Comparison of ENCODE assay signal across 11 mouse cellular contexts in genomic region chr8:127719881-127720280, GRCm38 (mm10).
DNase-seq lines count a peak whose midpoint lies in the region; ATAC-seq and TF ChIP-seq lines count a peak whose summit lies in the region.
"Had no signal": no experiment of that assay in that cellular context is flagged by ENCODE, and none has a peak within 500 bp of the region (broad histone marks: within the 10 kb centered on the region; RNA-seq: fewer than 3 reads in every experiment).

No protein-coding gene starts in this region.

- H3K36me3 ChIP-seq in heart, embryonic 10.5 days = no peaks in the 10 kb centered on the region
- H3K36me3 ChIP-seq in stomach, embryonic 14.5 days (ENCODE audit: control insufficient read depth, insufficient read depth, low read length) = no peaks in the 10 kb centered on the region
- H3K36me3 ChIP-seq in stomach, postnatal 0 days (ENCODE audit: control insufficient read depth, insufficient read depth, low read length) = no peaks in the 10 kb centered on the region
- H3K36me3 ChIP-seq in embryonic facial prominence, embryonic 10.5 days (replicated peaks) = no peaks in the 10 kb centered on the region
- H3K36me3 ChIP-seq: liver, embryonic 13.5 days had no signal

- WGBS in heart, embryonic 10.5 days = 12% methylated on average over 6 of the region's 6 CpGs
- WGBS in stomach, embryonic 14.5 days = 17% methylated on average over 6 of the region's 6 CpGs
- WGBS in stomach, postnatal 0 days = 8% methylated on average over 6 of the region's 6 CpGs
- 51% methylated on average over 6 of the region's 6 CpGs for WGBS in embryonic facial prominence, embryonic 10.5 days

- ATAC-seq in stomach, embryonic 14.5 days (ENCODE audit: insufficient number of reproducible peaks, insufficient read depth, low FRiP score, low read depth) = no peak
- ATAC-seq in stomach, postnatal 0 days (ENCODE audit: low FRiP score, low TSS enrichment) = no peak

- no peak overlapping the region for H3K4me3 ChIP-seq in heart, embryonic 10.5 days
- H3K4me3 ChIP-seq in stomach, embryonic 14.5 days (ENCODE audit: low read depth, low read length) = no peak overlapping the region
- no peak overlapping the region for H3K4me3 ChIP-seq in stomach, postnatal 0 days (ENCODE audit: low read depth, low read length)
- H3K4me3 ChIP-seq in embryonic facial prominence, embryonic 10.5 days = no peak overlapping the region
- H3K4me3 ChIP-seq: liver, embryonic 13.5 days had no signal

- no peak overlapping the region for H3K27ac ChIP-seq in heart, embryonic 10.5 days
- H3K27ac ChIP-seq in stomach, embryonic 14.5 days (ENCODE audit: low read length) = peak overlapping the region; percentile 33; the same call in 1 of the 2 replicates
- H3K27ac ChIP-seq in stomach, postnatal 0 days (replicated peaks) = no peak overlapping the region
- no peak overlapping the region for H3K27ac ChIP-seq in embryonic facial prominence, embryonic 10.5 days (replicated peaks)
- H3K27ac ChIP-seq: liver, embryonic 13.5 days had no signal

- H3K4me1 ChIP-seq in heart, embryonic 10.5 days = peaks cover 32% of the 10 kb centered on the region
- peaks cover 18% of the 10 kb centered on the region for H3K4me1 ChIP-seq in stomach, embryonic 14.5 days (ENCODE audit: control insufficient read depth, insufficient read depth, low read length)
- H3K4me1 ChIP-seq in stomach, postnatal 0 days (replicated peaks; ENCODE audit: control insufficient read depth, insufficient read depth) = no peaks in the 10 kb centered on the region
- H3K4me1 ChIP-seq in embryonic facial prominence, embryonic 10.5 days = peaks cover 39% of the 10 kb centered on the region

- DNase-seq in heart, adult 18-20 months = peak; percentile 20 to 24
- no peak for DNase-seq in heart, embryonic 10.5 days (ENCODE audit: low spot score)
- no peak for DNase-seq in stomach, postnatal 0 days (ENCODE audit: low spot score)
- DNase-seq in heart, postnatal 36 days = peak; percentile 10 to 15
- no peak for DNase-seq in layer of hippocampus, postnatal 36 days
- no peak for DNase-seq in spleen, postnatal 14 days (ENCODE audit: low spot score in 2 of 2)
- DNase-seq in embryonic facial prominence, embryonic 10.5 days (ENCODE audit: low spot score) = no peak
- DNase-seq: kidney, adult 11 months; liver, embryonic 13.5 days; thymus, adult 2 months had no signal

- TF ChIP-seq CTCF in stomach, postnatal 0 days (IDR thresholded peaks at IDR 0.05; ENCODE audit: low read depth) = no peak

- H3K4me2 ChIP-seq in stomach, embryonic 14.5 days (replicated peaks; ENCODE audit: low read depth, low read length) = 0 out of 2 replicates have a peak overlapping the region, but pooled peaks have one; percentile 19
- no peak overlapping the region for H3K4me2 ChIP-seq in stomach, postnatal 0 days (replicated peaks; ENCODE audit: low read depth)

- no peaks in the 10 kb centered on the region for H3K27me3 ChIP-seq in heart, embryonic 10.5 days (ENCODE audit: insufficient read depth, poor library complexity, severe bottlenecking)
- no peaks in the 10 kb centered on the region for H3K27me3 ChIP-seq in stomach, embryonic 14.5 days (ENCODE audit: control insufficient read depth, insufficient read depth, low read length)
- H3K27me3 ChIP-seq in stomach, postnatal 0 days (ENCODE audit: control insufficient read depth, insufficient read depth, low read length) = no peaks in the 10 kb centered on the region
- H3K27me3 ChIP-seq in embryonic facial prominence, embryonic 10.5 days (replicated peaks; ENCODE audit: low read depth, poor library complexity, severe bottlenecking) = peaks cover 26% of the 10 kb centered on the region
- H3K27me3 ChIP-seq: liver, embryonic 13.5 days had no signal

- H3K9ac ChIP-seq in stomach, embryonic 14.5 days (replicated peaks; ENCODE audit: low read depth, low read length) = no peak overlapping the region
- H3K9ac ChIP-seq in stomach, postnatal 0 days (ENCODE audit: low read length) = no peak overlapping the region
- H3K9ac ChIP-seq: liver, embryonic 13.5 days had no signal

- no peaks in the 10 kb centered on the region for H3K9me3 ChIP-seq in heart, embryonic 10.5 days
- no peaks in the 10 kb centered on the region for H3K9me3 ChIP-seq in stomach, embryonic 14.5 days (ENCODE audit: control insufficient read depth, low read depth, low read length)
- no peaks in the 10 kb centered on the region for H3K9me3 ChIP-seq in stomach, postnatal 0 days (ENCODE audit: control insufficient read depth, low read length)
- no peaks in the 10 kb centered on the region for H3K9me3 ChIP-seq in embryonic facial prominence, embryonic 10.5 days
- H3K9me3 ChIP-seq: liver, embryonic 13.5 days had no signal

- TF ChIP-seq EP300 in stomach, postnatal 0 days (optimal IDR thresholded peaks at IDR 0.05) = no peak

- intact Hi-C loops in heart, postnatal 36 days (cut with DNase I) = no loop called here

Comparison
In these comparisons a context has a peak if more than half of its experiments do, and no peak if none do; other contexts are left out.
1. DNase-seq: peak in heart, adult 18-20 months (2 of 2) and heart, postnatal 36 days (2 of 2); none in heart, embryonic 10.5 days (single experiment), stomach, postnatal 0 days (single experiment), layer of hippocampus, postnatal 36 days (0 of 2), spleen, postnatal 14 days (0 of 2) and embryonic facial prominence, embryonic 10.5 days (single experiment).